Mouse (Mus musculus): ENCODE measurements around the gene Gusb. TPM values are rescaled to one million over a fixed set of nuclear protein-coding genes. Genes with fewer than 3 reads are reported as not detected.

The Gusb gene
- polyA plus RNA-seq, 1 experiment from 2014 or later: 67.4 TPM

- Histone ChIP-seq H3K27me3 (ENCODE audit: control insufficient read depth, insufficient read depth, low read depth, low read length) (no peaks in the 10 kb centered on the region), H3K36me3 (ENCODE audit: control insufficient read depth, insufficient read depth, low read length) (peaks cover 9% of the 10 kb centered on the region), H3K27ac (ENCODE audit: low read length) (no peak overlapping the region), H3K4me1 (replicated peaks; ENCODE audit: control insufficient read depth, insufficient read depth, low read length) (no peaks in the 10 kb centered on the region), H3K4me3 (ENCODE audit: low read length) (no peak overlapping the region), H3K4me2 (ENCODE audit: low read depth, low read length) (no peak overlapping the region), H3K9ac (ENCODE audit: low read length) (no peak overlapping the region), H3K9me3 (ENCODE audit: control insufficient read depth, low read length) (peaks cover 5% of the 10 kb centered on the region; the same call in 1 of the 2 replicates)
- 98% methylated on average over 3 of the region's 3 CpGs for WGBS
- no peak for ATAC-seq (ENCODE audit: low read depth)
Observed at GRCm38 (mm10) chr5:130015104-130015503, 12.3 kb upstream of the Gusb start.

DNA sequence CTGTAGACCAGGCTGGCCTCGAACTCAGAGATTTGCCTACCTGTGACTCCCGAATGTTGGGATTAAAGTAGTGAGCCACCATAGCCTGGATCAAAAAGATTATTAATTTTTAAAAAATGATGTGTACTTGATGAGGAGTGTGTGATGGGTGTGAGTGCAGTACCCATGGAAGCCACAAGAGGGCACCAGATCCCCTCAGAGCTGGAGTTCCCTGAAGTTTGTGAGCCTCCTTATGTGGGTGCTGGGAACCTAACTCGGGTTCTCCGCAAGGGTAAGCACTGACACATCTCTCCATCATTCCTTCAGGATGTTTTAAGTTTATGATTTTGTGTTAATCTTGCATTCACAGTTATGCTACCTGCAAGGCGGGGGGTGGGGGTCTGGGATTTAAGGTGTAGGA is 8.1 kb upstream of the Gusb start:
- H3K36me3 ChIP-seq (ENCODE audit: control insufficient read depth, insufficient read depth, low read length): peaks cover 9% of the 10 kb centered on the region
- H3K9me3 ChIP-seq (ENCODE audit: control insufficient read depth, low read length): peaks cover 5% of the 10 kb centered on the region; the same call in 1 of the 2 replicates
- H3K27me3 ChIP-seq (ENCODE audit: control insufficient read depth, insufficient read depth, low read depth, low read length): no peaks in the 10 kb centered on the region
- H3K4me2 ChIP-seq (ENCODE audit: low read depth, low read length): no peak overlapping the region
- no peak overlapping the region for H3K27ac ChIP-seq (ENCODE audit: low read length)
- ATAC-seq (ENCODE audit: low read depth): no peak
- H3K4me3 ChIP-seq (ENCODE audit: low read length): no peak overlapping the region
- 94% methylated on average over 5 of the region's 5 CpGs for WGBS
- H3K4me1 ChIP-seq (replicated peaks; ENCODE audit: control insufficient read depth, insufficient read depth, low read length): no peaks in the 10 kb centered on the region
- H3K9ac ChIP-seq (ENCODE audit: low read length): no peak overlapping the region

GRCm38 (mm10) chr5:130009784-130010183 is 6.9 kb upstream of the Gusb start:
- Histone ChIP-seq H3K4me2 (ENCODE audit: low read depth, low read length) (no peak overlapping the region), H3K36me3 (ENCODE audit: control insufficient read depth, insufficient read depth, low read length) (peaks cover 7% of the 10 kb centered on the region), H3K4me3 (ENCODE audit: low read length) (no peak overlapping the region), H3K9me3 (ENCODE audit: control insufficient read depth, low read length) (peaks cover 5% of the 10 kb centered on the region; the same call in 1 of the 2 replicates), H3K27me3 (ENCODE audit: control insufficient read depth, insufficient read depth, low read depth, low read length) (no peaks in the 10 kb centered on the region), H3K27ac (ENCODE audit: low read length) (no peak overlapping the region), H3K9ac (ENCODE audit: low read length) (no peak overlapping the region), H3K4me1 (replicated peaks; ENCODE audit: control insufficient read depth, insufficient read depth, low read length) (no peaks in the 10 kb centered on the region)
- 91% methylated on average over 4 of the region's 4 CpGs for WGBS
- no peak for ATAC-seq (ENCODE audit: low read depth)

- Histone ChIP-seq H3K9ac (ENCODE audit: low read length) (no peak overlapping the region), H3K27ac (ENCODE audit: low read length) (no peak overlapping the region), H3K4me3 (ENCODE audit: low read length) (no peak overlapping the region), H3K4me1 (replicated peaks; ENCODE audit: control insufficient read depth, insufficient read depth, low read length) (peaks cover 4% of the 10 kb centered on the region), H3K36me3 (ENCODE audit: control insufficient read depth, insufficient read depth, low read length) (peaks cover 7% of the 10 kb centered on the region), H3K4me2 (ENCODE audit: low read depth, low read length) (no peak overlapping the region), H3K27me3 (ENCODE audit: control insufficient read depth, insufficient read depth, low read depth, low read length) (no peaks in the 10 kb centered on the region), H3K9me3 (ENCODE audit: control insufficient read depth, low read length) (peaks cover 5% of the 10 kb centered on the region; the same call in 1 of the 2 replicates)
- 76% methylated on average over 6 of the region's 6 CpGs for WGBS
- ATAC-seq (ENCODE audit: low read depth): no peak
Observed at GRCm38 (mm10) chr5:130008034-130008590, 5.3 kb upstream of the Gusb start.

- Histone ChIP-seq H3K4me2 (ENCODE audit: low read depth, low read length) (no peak overlapping the region), H3K27ac (ENCODE audit: low read length) (no peak overlapping the region), H3K4me3 (ENCODE audit: low read length) (no peak overlapping the region), H3K36me3 (ENCODE audit: control insufficient read depth, insufficient read depth, low read length) (peaks cover 7% of the 10 kb centered on the region), H3K9ac (ENCODE audit: low read length) (no peak overlapping the region), H3K9me3 (ENCODE audit: control insufficient read depth, low read length) (peaks cover 5% of the 10 kb centered on the region; the same call in 1 of the 2 replicates), H3K27me3 (ENCODE audit: control insufficient read depth, insufficient read depth, low read depth, low read length) (no peaks in the 10 kb centered on the region), H3K4me1 (replicated peaks; ENCODE audit: control insufficient read depth, insufficient read depth, low read length) (peaks cover 6% of the 10 kb centered on the region)
- no peak for ATAC-seq (ENCODE audit: low read depth)
- WGBS: 86% methylated on average over 1 of the region's 1 CpGs
Observed at GRCm38 (mm10) chr5:130007344-130007743, 4.5 kb upstream of the Gusb start.

DNA sequence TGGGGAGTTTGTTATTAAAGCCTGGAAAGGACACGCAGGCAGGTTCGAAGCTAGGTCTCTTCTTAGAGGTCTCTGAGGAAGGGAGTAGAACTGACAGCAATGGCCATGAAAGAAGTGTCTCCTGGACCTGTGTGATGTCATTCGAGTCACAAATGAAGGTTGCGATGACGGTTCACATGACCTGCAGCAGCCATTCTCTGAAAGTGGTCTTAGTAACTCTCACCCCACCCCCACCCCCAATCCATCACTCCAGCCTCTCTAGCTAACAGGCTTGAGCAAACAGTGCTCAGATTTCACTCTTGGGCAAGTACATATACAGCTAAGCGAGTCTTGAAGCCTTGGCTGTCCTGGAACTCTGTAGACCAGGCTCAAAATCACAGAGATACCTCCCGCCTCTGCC is 380 bp upstream of the Gusb start:
- WGBS: 16% methylated on average over 7 of the region's 7 CpGs
- Histone ChIP-seq H3K27ac (ENCODE audit: low read length) (peak overlapping the region; percentile 82), H3K9ac (ENCODE audit: low read length) (peak overlapping the region; percentile 72), H3K9me3 (ENCODE audit: control insufficient read depth, low read length) (no peaks in the 10 kb centered on the region; the same call in 1 of the 2 replicates), H3K4me2 (ENCODE audit: low read depth, low read length) (peak overlapping the region; percentile 69), H3K4me3 (ENCODE audit: low read length) (peak overlapping the region; percentile 63), H3K4me1 (replicated peaks; ENCODE audit: control insufficient read depth, insufficient read depth, low read length) (peaks cover 13% of the 10 kb centered on the region), H3K36me3 (ENCODE audit: control insufficient read depth, insufficient read depth, low read length) (no peaks in the 10 kb centered on the region; the same call in 1 of the 2 replicates), H3K27me3 (ENCODE audit: control insufficient read depth, insufficient read depth, low read depth, low read length) (no peaks in the 10 kb centered on the region)
- ATAC-seq (ENCODE audit: low read depth): peak; percentile 51

DNA sequence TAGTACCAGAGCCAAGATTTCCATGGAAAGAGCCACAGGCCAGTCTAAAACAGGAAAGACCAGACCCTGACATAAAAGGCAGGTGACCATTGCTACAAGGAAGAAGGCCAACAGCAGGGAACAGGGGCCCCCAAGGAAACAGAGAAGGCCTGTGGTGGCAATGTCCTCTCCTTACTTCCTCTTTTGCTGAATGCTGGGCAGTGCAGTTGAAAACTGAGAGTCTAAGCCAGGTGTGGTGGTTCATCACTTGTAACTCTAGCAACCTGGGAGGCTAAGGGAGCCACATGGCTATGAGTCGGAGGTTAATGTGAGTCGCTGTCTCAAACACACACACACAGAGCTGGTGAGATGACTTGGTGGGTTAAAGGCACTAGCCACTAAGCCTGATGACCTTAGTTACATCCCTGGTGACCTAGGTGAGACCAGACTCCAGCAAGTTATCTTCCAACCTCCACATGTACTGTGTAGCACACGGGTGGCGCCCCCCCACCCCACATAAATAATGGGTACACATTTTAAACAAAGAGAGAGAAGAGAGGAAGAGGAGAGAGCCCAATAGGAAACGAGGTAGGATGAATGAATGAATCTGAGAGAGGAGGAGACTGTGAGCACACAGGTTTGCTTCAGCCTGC is 1.4 kb downstream of the Gusb start:
- Histone ChIP-seq H3K4me2 (ENCODE audit: low read depth, low read length) (peak overlapping the region; percentile 69), H3K4me1 (replicated peaks; ENCODE audit: control insufficient read depth, insufficient read depth, low read length) (peaks cover 13% of the 10 kb centered on the region), H3K9ac (ENCODE audit: low read length) (peak overlapping the region; percentile 72), H3K27ac (ENCODE audit: low read length) (no peak overlapping the region), H3K4me3 (ENCODE audit: low read length) (peak overlapping the region; percentile 63), H3K27me3 (ENCODE audit: control insufficient read depth, insufficient read depth, low read depth, low read length) (no peaks in the 10 kb centered on the region), H3K9me3 (ENCODE audit: control insufficient read depth, low read length) (no peaks in the 10 kb centered on the region; the same call in 1 of the 2 replicates), H3K36me3 (ENCODE audit: control insufficient read depth, insufficient read depth, low read length) (no peaks in the 10 kb centered on the region; the same call in 1 of the 2 replicates)
- WGBS: 51% methylated on average over 5 of the region's 5 CpGs
- ATAC-seq (ENCODE audit: low read depth): no peak

DNA sequence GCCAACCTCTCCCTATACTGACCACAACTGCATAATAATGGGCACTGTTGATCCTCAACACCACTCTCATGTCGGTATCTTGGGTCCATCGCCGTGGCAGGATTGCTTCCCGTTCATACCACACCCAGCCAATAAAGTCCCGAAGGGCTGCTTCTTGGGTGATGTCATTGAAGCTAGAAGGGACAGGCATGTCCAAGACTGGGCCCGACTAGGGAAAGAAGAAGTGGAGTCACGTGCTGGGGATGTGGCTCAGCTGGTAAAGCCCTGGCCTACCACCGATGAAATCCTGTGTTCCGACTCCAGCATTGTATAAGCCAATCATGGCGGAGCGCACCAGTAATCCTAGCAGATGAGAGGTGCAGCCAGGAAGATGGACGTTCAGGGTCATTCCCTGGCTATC is 2.1 kb downstream of the Gusb start:
- WGBS: 82% methylated on average over 12 of the region's 12 CpGs
- ATAC-seq (ENCODE audit: low read depth): no peak
- Histone ChIP-seq H3K36me3 (ENCODE audit: control insufficient read depth, insufficient read depth, low read length) (no peaks in the 10 kb centered on the region; the same call in 1 of the 2 replicates), H3K27me3 (ENCODE audit: control insufficient read depth, insufficient read depth, low read depth, low read length) (no peaks in the 10 kb centered on the region), H3K4me2 (ENCODE audit: low read depth, low read length) (no peak overlapping the region), H3K4me3 (ENCODE audit: low read length) (no peak overlapping the region), H3K9ac (ENCODE audit: low read length) (no peak overlapping the region), H3K27ac (ENCODE audit: low read length) (no peak overlapping the region), H3K4me1 (replicated peaks; ENCODE audit: control insufficient read depth, insufficient read depth, low read length) (peaks cover 13% of the 10 kb centered on the region), H3K9me3 (ENCODE audit: control insufficient read depth, low read length) (no peaks in the 10 kb centered on the region; the same call in 1 of the 2 replicates)

GRCm38 (mm10) chr5:129999097-129999496 is 3.8 kb downstream of the Gusb start:
- peaks cover 13% of the 10 kb centered on the region for H3K4me1 ChIP-seq (replicated peaks; ENCODE audit: control insufficient read depth, insufficient read depth, low read length)
- H3K36me3 ChIP-seq (ENCODE audit: control insufficient read depth, insufficient read depth, low read length): no peaks in the 10 kb centered on the region; the same call in 1 of the 2 replicates
- no peak overlapping the region for H3K27ac ChIP-seq (ENCODE audit: low read length)
- ATAC-seq (ENCODE audit: low read depth): no peak
- 20% methylated on average over 4 of the region's 4 CpGs for WGBS
- H3K9me3 ChIP-seq (ENCODE audit: control insufficient read depth, low read length): no peaks in the 10 kb centered on the region
- H3K4me2 ChIP-seq (ENCODE audit: low read depth, low read length): no peak overlapping the region
- H3K27me3 ChIP-seq (ENCODE audit: control insufficient read depth, insufficient read depth, low read depth, low read length): no peaks in the 10 kb centered on the region
- no peak overlapping the region for H3K4me3 ChIP-seq (ENCODE audit: low read length)
- no peak overlapping the region for H3K9ac ChIP-seq (ENCODE audit: low read length)

All from lung, embryonic 16.5 days (tissue).